Mouse (Mus musculus): ENCODE results near the gene Myo10.

Gene Myo10

DNA sequence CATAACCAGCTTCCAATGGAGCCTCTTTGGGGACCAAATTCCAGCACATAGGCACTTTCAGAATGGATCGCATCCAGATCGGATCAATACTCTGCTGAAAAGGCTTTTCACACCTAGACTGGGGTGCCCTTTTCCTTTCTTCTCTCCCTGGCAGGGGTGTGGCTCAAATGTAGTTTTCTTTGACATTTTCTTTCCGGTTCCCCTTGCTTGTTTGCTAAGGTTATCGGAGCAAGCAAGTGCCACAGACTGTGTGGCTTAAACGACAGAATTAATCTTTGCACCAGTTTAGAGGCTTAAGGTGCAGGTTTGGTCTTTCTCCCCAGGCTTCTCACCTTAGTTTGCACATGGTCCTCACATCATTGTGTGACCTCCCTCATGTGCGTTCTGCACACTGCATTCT is 11.1 kb upstream of the Myo10 start:
- no peak for DNase-seq (ENCODE audit: low read depth in 1 of 2, low spot score in 2 of 2)

DNA sequence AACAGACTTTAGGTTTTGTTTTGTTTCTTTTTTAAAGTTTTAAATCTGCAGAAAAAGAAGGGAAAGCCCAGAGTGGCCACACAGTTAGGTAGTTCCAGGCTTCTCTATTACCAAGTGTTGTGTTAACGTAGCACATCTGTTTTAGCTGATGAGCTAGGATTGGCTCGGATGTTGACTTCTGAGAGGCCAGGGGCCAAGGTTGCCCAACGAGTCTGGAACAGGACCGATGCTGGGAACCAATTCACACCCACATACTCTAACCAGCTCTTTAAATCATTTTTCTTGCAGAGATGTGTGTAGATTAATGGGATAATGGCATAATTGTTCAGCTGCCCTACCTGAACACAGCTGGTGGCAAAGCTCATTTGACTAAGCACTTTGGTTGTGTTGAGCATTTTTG is 1.8 kb upstream of the Myo10 start:
- no peak for DNase-seq (ENCODE audit: low read depth in 1 of 2, low spot score in 2 of 2)

DNA sequence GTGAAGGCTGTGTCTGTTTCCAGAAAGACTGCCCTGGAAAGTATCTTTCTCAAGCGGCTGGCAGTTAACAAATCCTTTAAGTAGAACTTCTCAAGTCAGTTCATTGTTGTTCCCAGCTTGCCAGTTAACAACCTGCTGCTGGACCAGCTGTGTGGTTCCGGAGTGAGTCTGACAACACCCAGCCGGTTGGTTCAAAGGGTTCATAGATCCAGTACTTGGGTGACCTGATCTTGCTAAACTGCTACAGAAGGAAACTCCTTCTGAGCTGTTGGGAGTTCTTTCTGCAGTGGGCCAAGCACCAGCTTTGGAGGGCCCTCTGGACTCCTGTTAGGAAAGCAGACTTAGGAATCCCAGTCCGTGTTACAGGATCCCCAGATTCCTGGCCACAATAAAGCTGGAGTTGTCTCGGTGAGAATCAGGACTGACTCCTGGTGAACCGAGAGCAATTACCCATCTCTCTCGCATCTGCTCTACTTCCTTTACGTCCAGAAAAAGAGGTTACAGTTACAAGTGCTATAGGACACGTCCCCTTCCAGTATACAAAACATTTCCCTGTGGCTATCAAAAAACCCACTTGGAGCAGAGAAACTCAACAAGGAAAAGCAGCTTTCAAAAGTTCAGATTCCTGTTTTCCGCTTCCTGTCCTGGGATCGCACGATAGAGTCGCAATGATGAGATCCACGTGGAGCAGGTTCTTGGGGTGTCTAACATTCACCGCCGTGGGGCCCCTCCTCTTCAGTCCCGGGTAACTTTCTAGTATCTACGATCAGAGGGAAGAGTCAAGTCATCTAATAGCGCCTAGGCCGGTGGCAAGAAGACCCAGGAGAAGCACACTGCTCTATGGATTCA is 750 bp upstream of the Myo10 start:
- no peak for DNase-seq (ENCODE audit: low read depth in 1 of 2, low spot score in 2 of 2)

DNA sequence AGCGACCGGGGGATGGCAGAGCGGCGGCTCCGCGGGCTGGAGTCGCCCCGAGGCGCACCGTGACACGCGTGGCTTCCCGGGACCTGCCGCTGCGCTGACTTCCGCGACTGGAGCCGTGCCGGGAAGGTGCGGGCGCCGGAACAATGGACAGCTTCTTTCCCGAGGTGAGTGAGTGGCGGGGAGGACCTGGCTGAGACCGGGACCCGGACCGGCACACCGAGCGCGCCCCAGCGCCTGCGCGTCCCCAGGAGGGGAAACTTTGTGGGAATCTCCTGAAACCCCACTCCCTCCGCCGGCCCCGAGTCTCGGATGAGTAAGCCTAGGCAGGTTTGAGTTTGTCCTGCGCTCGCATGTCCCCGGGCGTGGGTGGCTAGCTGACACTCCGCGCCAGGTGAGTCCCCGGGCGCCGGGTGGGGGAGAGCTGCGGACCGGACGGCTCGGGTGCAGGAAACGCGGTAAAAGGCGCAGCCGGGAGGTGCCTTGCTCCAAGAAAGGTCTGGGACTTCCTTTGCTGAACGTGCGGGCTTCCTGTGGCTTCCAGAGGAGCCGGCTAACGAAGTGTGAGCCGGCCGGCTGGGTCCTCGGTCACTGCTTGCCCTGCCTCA is 644 bp downstream of the Myo10 start:
- DNase-seq (ENCODE audit: low read depth in 1 of 2, low spot score in 2 of 2) = no peak

- no peak for DNase-seq (ENCODE audit: low read depth in 1 of 2, low spot score in 2 of 2)
These were observed 1.3 kb downstream of the Myo10 start for GRCm38 (mm10) chr15:25623556-25624180.

DNA sequence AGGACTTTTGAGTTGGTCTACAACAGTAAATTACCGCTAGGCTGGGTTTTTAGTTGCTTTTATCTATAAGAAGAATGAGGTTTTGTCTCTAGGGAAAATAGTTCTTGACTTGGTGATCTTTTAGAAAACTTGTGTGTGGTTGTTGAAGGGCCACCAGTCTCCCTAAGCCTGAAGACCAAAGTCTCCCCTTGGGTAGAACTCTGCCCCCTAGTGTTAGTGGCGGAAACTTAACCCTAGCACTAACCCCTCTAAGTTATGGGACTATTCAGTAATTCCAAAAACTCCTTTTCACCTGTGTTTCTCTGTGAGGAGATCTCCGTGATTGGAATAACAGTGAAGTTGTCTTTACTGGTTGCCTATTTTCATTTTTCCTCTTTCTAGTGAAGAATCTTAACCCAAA is 1.9 kb downstream of the Myo10 start:
- DNase-seq (ENCODE audit: low read depth in 1 of 2, low spot score in 2 of 2) = no peak

DNA sequence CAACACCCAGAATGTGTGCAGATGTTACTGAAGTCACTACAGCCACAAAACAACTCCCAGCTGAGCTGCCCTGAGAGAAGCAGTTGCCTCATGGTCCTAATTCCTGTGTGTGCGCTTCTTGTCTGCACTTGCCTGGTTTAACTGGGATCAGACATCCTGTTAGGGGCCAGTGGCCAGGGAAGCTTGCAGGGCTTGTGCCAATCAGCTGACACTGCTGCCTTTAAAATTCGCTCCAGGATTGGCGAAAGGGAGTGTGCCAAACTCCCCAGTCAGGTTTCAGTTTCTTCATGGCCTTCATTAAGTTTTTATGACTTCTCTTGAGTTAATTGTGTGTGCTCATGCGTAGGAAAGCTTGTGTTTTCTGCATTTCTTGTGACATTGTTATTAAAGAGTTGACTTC is 3.1 kb downstream of the Myo10 start:
- no peak for DNase-seq (ENCODE audit: low read depth in 1 of 2, low spot score in 2 of 2)

GRCm38 (mm10) chr15:25627012-25627411 is 4.7 kb downstream of the Myo10 start:
- DNase-seq (ENCODE audit: low read depth in 1 of 2, low spot score in 2 of 2) = no peak

DNA sequence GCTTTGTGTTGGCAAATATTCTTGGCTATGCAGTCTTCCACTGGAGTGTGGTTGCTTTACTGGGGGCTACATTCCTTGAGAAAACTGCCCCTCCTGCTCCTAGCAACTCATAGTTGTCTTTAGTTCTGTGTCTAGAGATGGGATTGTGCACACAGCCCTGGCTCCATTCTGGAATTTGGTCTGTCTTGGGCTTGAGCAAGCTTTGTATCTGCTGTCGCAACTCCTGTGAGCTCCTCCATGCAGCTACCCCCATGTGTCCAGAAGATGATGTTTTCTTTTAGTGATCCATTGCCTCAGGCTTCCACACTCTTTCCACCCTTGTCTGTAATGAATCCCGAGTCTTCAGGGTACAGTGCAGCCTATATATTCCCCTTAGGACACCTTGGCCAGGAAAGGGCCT is 5.9 kb downstream of the Myo10 start:
- no peak for DNase-seq (ENCODE audit: low read depth in 1 of 2, low spot score in 2 of 2)

- DNase-seq (ENCODE audit: low read depth in 1 of 2, low spot score in 2 of 2) = no peak
These were observed 8.4 kb downstream of the Myo10 start for GRCm38 (mm10) chr15:25630716-25631115.

DNA sequence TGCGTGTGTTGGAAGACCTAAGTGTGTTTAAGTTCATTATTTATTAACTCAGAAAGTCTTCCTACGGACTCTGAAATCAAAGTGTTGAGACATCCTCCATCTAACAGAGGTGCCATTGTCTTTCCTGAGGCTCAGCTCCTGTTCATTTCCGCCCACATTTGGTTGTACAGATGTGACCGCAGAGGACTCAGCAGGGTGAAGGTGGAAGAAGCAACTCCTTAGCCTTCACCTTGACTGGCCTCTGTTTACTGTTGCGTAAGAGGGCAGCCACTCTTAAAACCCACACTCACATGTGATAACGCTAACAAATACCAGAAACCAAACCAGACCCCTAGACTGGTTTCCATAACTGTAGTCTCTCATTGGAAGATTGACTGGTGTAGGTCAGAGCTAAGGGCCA is 9.0 kb downstream of the Myo10 start:
- no peak for DNase-seq (ENCODE audit: low read depth in 1 of 2, low spot score in 2 of 2)

DNA sequence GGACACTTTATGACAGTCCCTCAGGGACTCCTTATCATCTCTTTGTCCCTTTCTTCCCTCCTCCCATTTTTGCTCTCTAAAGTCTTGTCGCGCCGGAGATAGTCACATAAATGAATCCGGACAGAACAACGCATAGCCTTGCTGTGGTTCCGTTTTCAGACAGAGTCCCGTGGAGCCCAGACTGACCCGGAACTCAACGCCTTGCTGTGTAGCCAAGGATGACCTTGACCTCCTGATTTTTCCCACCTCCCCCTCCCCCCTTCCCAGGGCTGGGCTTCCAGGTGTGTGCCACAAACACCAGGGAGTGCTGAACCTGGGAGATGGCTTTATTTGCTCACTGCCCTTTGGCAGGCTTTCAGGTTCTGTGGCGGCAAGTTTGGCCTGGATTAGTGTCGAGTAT is 10.6 kb downstream of the Myo10 start:
- DNase-seq (ENCODE audit: low read depth in 1 of 2, low spot score in 2 of 2) = no peak

DNA sequence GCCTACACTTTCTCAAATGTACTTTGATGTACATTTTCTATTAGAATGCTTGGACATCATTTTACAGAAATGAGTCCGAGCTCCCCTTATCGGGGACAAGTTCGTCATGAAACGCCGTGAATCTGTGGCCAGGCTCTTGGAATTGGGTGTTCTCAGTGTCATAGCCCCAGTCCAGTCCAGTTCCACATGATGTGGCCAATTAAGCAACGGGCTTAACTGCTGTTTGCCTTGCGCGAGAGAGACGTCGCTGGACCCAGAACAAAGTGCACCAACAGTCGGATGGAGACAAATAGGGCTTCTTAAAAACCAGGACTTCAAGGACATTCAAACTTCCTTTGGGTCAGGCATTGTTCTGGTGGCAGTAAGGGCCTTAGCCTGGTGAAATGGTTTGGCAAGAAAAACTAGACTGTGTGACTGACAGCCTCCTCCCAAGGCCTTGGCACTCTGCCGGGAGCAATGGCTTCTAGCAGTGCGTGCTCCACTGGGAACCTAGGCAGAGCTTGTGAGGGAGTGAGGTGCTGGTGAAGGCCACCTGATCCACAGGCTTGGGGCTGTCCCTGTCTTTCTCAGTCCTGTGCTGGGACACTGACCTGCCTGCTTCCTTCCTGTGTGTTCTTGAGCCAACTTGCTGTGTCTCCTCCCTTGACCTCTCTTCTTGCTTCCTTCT is 11.5 kb downstream of the Myo10 start:
- DNase-seq (ENCODE audit: low read depth in 1 of 2, low spot score in 2 of 2) = no peak

GRCm38 (mm10) chr15:25637727-25638126 is 15.4 kb downstream of the Myo10 start:
- DNase-seq (ENCODE audit: low read depth in 1 of 2, low spot score in 2 of 2) = no peak

DNA sequence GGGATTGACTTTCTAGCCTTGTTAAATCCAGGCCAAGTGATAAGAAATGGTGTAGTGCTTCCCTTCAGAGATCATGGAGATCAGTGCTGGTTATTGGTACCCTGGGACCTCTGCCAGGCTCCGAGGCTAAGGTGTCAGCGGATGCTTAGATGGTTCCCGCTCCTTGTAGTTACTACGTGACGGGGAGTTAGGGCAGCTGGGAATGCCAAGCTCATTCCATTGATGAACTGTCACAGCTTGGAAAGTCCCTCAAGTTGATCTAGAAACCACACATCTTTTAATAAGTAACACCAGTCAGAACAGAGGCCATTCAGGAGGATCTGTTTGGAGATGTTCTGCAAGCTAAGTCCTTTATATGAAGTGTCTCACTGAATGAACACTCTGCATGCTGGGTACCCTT is 16.9 kb downstream of the Myo10 start:
- no peak for DNase-seq (ENCODE audit: low read depth in 1 of 2, low spot score in 2 of 2)

DNA sequence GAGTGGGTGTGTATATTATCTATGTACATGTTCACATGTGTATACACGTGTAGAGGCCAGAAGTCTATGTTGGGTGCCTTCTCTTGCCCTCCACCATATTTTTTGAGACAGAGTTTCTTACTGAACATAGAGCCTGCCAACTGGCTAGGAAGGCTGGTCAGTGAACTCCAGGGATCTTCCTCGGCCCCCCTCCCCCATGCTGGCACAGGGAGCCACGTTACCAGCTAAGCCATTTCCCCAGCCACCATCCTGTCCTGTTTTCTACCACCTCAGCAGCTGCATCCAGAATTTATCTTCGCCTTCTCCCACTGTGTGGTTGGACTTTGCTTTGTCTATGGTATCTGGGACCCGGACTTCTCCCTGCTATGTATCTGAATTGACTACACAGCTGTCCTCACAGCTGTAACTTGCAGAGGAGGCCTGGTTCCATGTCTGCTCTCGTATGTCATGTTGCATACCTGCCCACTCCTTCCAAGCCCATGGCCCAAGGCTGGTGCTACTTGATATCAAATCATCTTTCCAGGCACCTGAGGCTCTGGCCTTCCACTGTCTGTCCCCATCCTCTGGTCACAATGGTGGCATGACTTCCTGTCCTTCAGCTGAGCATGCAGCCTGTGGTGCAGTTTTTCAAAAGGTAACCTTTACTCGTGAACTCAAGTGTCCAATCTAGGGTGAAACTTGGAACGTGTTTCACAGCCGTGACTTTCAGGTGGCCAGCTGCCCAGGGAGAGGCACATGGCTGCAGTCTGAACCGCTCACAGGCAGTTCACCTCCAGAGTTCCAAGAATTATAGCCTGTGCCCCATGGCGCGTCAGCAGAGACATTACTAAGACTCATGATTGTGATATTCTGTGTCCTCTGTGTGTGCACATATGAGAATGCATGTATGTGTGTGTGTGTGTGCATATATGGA is 18.8 kb downstream of the Myo10 start:
- DNase-seq (ENCODE audit: low read depth in 1 of 2, low spot score in 2 of 2) = no peak

GRCm38 (mm10) chr15:25642214-25643058 is 20.1 kb downstream of the Myo10 start:
- DNase-seq (ENCODE audit: low read depth in 1 of 2, low spot score in 2 of 2) = no peak

DNA sequence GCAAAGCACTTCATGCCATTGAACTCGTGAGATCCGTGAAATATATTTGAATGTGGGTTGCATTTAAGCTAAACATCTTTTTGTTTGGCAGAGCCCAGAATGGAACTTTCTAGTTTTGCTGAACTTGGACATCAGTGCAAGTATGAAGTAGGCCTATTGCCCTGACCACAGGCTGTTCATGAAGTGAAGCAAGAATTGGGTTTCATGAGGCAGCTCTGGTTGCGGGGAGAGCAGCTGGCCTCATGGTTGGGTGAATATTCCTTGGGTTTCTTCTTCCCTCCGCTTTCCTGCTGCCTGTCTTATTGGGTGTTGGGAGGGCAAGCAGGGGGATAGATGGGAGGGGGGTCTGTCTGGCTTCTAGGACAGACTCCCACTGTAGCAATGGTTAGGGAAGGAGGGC is 23.5 kb downstream of the Myo10 start:
- no peak for DNase-seq (ENCODE audit: low read depth in 1 of 2, low spot score in 2 of 2)

DNA sequence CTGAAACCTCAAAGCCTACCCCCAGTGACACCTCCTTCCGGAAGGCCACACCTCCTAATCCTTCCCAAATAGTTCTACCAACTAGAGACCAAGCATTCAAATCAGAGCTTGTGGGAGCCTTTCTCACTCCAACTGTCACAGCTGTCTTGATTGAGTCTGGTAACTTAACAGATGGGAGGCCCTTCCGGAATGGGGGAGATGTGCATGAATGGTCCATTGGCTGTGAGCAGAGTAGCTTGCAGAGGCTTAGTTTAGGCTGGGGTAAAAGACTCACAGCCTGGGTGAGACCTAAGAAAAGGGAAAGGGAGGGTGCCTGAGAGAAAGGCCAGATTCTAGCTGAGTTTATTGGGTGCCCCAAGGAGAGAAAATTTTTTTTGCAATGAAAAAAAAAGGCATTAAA is 26.0 kb downstream of the Myo10 start:
- no peak for DNase-seq (ENCODE audit: low read depth in 1 of 2, low spot score in 2 of 2)

DNA sequence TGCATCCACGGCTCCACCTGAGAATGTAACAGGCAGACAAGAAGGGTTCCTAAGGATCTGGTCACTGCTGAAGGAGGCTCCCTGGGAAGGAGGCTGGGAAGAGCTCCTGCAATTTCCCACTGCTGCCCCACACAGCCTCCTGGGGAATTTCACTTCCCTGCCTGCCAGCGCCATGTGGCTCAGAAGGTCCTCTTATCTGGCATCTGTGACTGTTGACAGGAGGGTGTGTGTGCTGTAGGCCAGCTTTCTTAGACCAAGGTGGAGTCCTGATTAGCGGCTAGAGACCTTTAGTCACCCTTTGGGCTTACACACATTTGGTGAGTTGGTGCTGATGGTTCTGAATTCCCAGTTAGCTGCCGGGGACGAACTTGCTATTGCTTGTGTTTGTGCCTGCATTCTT is 28.0 kb downstream of the Myo10 start:
- no peak for DNase-seq (ENCODE audit: low read depth in 1 of 2, low spot score in 2 of 2)
